Mouse (Mus musculus): ENCODE results near the gene Mfsd6. TPM values are rescaled to one million over a fixed set of nuclear protein-coding genes. Genes with fewer than 3 reads are reported as not detected.
A peak's percentile ranks its signal among the peaks of the same experiment; 100 is the strongest.

Gene Mfsd6
- total RNA-seq, 2 experiments from 2014 or later = 16.2 to 19.3 TPM

DNA sequence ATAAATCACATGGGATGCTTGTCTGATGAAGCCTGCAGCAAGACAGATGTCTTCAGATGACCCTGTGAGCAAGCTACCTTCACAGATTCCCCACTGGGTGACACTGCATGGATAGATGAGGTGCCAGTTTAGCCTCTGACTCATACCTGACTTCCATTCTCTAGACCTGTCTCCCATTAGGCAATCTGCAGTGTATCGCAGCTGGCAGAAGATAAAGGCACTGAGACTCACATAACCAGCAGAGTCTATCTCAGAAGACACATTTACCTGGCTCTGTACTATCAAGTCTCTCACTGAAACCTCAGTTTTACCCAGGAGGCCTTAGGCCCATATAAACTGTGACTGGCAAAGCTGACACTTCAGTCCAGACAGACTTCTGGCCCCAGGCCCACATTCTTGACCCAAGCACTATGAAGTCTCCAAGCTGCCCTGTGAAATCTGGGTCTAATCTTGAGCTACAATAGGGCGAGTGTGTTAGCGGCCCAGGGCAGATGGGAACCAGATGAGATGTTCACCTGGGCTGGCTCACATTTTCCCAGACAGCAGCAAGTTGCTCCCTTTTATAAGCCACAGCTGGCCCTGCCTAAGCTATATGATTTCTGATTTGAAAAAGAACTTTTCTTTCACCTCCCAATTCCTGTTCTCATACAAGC, 74.5 kb downstream of the Mfsd6 start:
- no peak for DNase-seq
- intact Hi-C loops (cut with DNase I) = loop anchor here (5.0 kb wide), 1 partner anchor 75 kb away; the partner anchor contains the start of gene Mfsd6

DNA sequence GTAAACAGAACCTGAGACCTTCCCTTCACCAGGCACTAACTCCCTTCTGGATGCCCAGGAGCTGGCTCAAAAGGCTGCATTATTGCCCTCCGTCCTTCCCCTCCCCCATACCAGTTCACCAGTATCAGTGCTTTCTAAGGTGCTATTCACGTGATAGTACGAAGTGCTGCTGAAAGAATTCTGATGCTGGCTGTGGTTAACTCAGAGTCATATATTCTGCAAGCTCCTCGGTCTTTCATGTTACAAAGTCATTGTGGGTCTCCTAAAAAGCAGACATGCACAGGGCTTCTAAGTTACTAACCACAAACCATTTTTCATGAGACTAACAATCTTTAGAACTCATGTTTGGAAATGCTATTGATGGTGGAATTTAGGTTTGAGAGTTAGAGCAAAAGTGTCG, 77.2 kb downstream of the Mfsd6 start:
- intact Hi-C loops (cut with DNase I) = loop anchor here (5.0 kb wide), 1 partner anchor 77 kb away; the partner anchor contains the start of gene Mfsd6
- DNase-seq = no peak

DNA sequence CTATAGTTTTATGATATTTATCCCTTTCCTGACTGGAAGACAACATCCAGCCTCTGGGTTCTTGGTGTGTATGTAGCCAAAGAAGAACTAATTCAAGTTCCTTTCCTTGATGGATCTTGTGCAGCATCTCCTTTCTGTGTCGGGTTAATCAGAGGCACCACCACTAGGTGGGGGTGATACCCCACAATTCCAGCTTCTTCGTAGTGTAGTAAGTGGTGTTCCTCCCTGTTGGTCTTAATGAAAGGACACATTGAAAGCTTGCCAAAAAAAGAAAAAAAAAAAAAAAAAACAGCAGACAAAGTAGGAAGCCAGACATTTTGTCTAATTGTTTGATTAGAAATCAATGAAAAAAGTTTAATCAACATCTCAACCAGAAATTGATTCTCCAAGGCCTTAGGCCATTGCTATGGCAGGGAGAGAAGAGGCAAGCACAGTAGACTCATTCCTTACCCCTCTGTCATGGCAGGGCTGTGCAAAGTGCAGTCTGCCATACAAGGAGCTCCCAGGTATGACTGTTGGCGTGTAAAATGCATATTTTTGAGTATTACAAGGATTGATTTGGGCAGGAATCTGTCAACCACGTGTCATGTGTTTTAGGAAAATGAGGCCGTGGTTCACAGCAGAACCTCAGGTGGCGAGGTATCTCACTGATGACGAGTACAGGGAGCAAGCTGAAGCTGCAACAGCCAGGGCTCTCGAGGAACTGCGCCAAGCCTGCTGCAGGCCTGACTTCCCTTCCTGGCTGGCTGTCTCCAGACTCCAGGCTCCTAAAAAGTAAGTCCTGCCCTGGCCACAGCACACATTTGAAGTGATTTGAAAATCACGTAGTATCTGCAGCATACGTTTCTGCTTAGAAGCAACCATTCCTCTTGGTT, 78.9 kb downstream of the Mfsd6 start:
- intact Hi-C loops (cut with DNase I) = loop anchor here (1.0 to 5.0 kb wide), 4 partner anchors 100 to 384 kb away; no protein-coding TSS in a partner anchor
- peak; percentile 78 to 83 for DNase-seq

DNA sequence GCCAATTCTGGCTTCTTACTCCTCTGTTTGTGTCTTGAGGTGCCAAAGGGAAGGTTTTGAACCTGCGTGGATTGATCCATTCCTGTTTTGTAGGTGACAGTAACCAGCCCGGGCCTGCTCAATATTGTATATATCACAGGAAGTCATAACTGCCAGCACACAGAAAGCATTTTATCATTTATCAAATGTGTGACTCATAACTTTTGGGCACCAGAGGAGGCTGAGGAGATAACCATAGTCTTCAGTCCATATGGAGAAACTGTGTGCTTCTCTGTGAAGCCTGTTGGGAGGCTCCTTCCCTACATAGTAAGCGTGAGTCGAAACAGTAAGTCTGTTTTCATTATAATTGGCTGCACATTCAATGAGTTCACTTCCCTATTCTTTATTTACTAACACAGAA, 86.5 kb downstream of the Mfsd6 start:
- DNase-seq = no peak
- intact Hi-C loops (cut with DNase I) = no loop called here

DNA sequence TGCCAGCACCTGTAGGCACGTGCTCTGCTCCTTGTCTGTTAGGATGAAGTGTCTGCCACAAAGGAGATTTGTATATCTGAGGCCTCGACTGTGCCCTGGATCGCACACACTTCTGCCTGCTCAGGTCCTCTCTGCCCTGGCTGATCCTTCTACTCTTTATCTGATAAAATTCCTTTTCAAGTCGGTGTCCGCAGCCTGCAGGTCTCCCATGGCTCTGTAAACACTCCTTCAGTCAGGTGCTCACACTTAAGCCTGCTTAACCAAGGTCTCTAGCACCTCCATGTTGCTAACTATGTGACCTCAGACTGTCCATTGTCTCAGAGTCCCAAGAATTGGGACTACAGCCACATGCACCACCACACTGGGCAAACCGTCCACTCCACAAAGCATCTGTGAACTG, 87.0 kb downstream of the Mfsd6 start:
- intact Hi-C loops (cut with DNase I) = no loop called here
- DNase-seq = no peak

DNA sequence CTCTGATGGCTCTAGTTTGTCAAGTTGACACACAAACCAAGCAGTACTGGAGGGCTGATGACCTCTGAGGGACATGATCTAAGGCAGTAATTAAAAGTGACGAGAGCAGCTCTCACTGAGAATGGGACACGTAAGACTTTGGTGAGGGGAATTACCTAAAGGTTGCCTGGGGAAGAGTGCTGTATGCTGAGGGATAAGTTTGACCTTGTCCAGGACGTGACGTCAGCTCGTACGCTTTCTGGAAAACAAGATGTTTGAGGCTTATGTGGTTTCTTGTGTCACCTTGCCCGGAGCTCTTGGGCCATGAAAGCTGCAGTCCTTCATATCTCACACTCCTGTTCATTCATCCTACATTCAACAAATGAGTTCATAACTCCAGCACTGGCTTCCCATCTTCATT, 88.2 kb downstream of the Mfsd6 start:
- no peak for DNase-seq
- intact Hi-C loops (cut with DNase I) = no loop called here

DNA sequence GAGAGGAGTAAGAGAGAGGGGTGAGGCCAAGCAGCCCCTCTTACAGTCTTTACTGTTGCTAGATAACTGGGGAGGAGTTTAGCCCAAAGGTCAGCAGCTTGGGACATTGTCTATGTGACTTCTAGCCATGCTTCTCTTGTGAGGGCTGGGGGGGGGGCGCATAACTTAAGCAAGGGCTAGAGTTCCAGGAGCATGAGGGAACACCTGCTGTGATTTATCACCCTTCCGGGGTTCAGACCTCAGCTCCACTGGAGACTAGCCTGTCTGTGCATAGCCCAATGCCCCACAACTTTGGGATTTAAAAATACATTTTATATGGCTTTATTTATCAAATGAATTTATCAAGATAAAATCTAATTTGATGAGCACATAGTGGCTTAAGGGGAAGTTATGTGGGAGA, 89.2 kb downstream of the Mfsd6 start:
- intact Hi-C loops (cut with DNase I) = no loop called here
- no peak for DNase-seq

DNA sequence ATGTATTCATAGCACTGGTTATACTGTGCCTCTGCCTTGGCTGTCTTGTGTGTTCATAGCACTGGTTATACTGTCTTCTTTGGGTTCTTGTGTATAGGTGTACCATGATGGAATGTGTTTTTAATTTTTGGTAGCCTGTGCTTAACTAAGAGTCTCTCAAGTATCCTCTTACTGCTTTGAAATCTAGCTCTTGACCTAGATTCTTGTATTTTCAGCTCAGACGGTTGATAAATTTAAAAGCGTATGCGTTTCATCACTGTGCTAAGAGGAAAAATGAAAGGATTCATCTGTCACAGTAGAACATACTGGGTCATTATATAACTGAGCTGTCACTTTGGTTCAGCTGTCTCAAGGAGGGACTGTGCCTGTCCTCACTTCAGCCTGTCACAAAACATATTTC, 91.3 kb downstream of the Mfsd6 start:
- no peak for DNase-seq
- intact Hi-C loops (cut with DNase I) = no loop called here

DNA sequence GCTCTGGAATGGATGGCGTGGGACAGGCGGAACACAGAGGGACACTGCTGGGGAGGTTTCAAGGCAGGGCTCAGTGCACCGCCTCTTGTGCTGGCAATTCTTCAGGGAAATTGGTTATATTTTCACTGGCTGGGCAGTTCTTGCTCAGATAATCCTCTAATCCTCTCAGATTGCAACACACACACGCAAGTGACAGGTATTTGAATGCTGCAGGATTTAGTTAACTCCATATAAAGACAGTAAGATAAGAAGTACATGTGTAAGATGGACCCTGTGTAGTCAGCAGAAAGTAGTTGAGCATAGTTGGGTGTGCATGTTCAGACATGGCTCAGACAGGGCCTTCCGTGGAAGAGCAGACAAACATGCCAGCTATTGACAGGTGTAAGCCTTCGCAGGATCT, 93.0 kb downstream of the Mfsd6 start:
- intact Hi-C loops (cut with DNase I) = no loop called here
- no peak for DNase-seq

DNA sequence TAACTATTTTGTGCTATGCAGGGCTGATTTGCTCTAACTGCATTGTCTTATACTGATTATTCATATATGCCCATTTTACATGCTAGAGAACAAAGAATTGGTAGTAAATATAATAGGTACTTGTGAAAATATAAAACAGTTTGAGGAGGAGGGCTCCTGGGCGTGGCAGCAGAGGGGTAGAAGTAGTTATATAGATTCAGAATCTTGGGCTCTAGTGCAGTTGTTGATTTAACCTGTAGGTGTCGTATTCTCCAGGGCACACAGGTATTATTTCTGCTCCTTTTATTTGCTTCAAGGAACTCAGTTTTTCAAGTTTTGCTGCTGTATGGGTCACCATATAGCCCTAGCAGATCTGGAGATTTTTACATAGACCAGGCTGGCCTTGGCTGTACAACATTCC, 95.7 kb downstream of the Mfsd6 start:
- DNase-seq = no peak
- intact Hi-C loops (cut with DNase I) = loop anchor here (2.0 kb wide), 3 partner anchors 129 to 485 kb away; no protein-coding TSS in a partner anchor

DNA sequence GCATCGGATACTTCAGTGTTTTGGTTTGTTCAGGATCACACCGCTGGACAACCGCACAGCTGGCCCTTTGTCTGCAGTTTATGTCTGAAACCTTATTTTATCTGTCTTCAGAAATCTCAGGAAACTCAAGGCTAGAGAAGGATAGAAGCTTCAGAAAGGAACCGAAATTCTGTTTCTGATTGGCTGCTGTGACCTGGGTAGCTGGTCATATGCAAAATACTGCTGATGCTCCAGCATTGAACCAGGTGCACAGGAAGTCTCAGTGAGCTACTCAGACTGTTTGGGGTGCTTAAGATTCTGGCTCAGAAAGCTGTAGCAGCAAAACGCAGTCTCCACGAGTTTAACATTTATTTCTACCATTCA, 96.3 kb downstream of the Mfsd6 start:
- intact Hi-C loops (cut with DNase I) = loop anchor here (2.0 kb wide), 3 partner anchors 128 to 484 kb away; no protein-coding TSS in a partner anchor
- peak in 1 of 2 experiments; percentile 15 for DNase-seq

DNA sequence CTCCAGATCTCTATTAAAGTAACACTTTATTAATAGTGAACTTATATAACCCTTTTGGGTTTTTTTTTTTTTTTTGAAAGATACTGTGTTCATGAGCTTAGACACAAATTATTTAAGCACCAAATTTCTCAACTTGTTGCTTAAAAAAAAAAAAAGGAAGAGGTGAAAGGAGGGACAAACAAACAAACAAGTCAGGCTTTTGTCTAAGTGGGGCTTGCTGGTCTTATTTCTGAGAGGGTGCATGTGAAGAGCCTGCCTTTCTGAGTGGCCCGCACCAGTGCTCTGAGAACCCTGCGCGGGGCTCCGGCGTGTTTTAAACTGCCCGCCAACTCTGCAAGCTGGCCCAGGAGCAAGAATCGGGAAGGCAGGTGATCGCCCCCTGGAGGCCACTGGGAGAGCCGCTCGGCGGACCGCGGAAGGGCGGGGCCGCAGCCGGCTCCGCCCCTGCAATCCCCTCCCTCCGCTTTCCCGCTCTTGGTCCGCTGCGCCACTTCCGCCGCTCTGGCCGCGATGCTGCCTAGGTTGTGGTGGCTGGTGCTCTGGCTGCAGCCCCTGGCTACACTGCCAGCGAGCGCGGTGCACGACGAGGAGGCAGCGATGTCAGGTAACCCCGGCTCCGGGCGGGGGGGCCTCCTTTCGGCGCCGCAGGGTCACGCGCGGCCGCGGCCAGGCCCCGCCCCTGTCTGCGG, 96.9 kb downstream of the Mfsd6 start, which contains the start of gene Nemp2:
Nemp2 (plus strand) TSS at position 456 of the 689 bp plus-strand sequence.
- peak; percentile 95 to 96 for DNase-seq
- intact Hi-C loops (cut with DNase I) = loop anchor here (2.0 kb wide), 3 partner anchors 128 to 484 kb away; no protein-coding TSS in a partner anchor

DNA sequence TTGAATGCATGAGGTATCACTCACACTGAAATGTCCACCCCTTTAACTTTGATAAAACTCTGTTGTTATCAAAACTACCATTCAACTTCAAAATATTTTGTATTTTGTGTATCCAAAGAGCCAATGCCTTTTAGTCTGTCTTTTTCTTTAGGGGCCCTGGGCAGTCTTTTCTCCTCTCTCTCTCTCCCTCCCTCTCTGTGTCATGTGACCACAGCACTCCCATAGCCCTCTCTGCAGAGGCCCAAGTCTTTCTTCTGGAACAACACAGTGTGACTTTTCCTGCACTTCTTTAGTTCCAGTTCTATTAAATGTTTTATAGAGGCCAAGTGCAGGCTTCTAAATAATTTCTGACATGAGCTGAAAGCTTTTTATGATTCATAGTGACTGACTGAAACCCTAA, 106.8 kb downstream of the Mfsd6 start:
- intact Hi-C loops (cut with DNase I) = no loop called here
- no peak for DNase-seq

DNA sequence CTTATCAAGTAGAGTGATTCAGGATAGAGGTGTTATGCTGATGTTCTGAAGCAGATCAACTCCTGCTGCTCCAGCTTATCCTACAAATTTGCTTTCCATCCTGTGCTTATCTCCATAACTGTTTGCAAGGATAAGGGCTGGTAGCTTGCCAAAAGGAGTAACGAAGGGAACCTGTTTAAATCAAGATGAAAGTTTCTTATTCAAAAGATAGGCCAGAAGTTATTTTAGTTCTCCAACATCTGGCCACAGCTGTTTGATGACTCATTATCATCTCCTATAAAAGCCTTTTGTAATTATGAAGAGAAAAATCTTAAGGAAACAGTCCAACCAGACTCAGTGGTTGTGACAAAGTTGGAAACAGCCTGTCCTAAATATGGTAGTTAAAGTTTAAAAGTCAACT, 109.0 kb downstream of the Mfsd6 start:
- intact Hi-C loops (cut with DNase I) = no loop called here
- DNase-seq = peak in 1 of 2 experiments; percentile 9

DNA sequence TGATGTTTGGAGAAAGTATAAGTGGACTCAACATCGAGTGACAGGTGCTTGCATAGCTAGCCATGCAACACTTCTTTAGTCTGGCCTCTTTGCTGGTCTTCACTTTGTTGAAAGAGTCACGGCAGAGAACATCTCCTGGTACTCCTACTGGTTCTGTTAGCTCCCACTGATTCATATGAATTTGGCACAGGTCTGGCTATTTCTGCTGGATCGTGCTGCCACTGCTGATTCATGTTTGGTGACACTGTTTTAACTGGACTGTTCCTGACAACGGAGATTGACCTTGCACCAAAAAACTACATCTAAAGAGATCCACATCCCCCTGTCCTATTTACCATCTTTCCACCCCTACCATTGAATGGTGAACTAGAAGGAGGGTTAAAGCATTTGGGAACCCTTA, 118.8 kb downstream of the Mfsd6 start:
- intact Hi-C loops (cut with DNase I) = no loop called here
- DNase-seq = no peak

DNA sequence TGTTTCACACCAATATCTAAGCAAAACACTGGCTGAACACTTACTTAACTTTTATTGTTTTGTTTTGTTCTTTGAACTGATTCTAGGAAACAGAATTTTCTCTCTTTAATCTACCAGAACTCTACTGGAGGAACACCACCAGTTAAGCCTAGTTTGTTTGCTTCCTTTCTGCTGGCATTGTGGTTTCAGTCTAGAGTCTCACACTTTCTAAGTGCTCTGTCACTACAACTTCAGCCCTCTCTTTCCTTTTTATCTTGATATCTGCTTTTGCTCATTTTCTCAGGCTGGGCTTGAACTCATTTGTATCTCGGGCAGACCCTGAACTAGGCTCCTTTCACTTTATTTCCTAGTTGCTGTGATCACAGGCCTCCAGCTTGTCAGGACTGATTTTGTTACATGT, 119.6 kb downstream of the Mfsd6 start:
- intact Hi-C loops (cut with DNase I) = no loop called here

More for the DNA sequence above, 119.6 kb downstream of the Mfsd6 start:
- no peak for DNase-seq

Other genes starting within 250 kb of the Mfsd6 start
- gene Nab1, start 226.8 kb downstream of the Mfsd6 start, total RNA-seq (2021) = 10 to 100 TPM; 24.8 to 25.7 TPM
- gene Nemp2, start 96.8 kb downstream of the Mfsd6 start, total RNA-seq (2021) = 1 to 10 TPM; 1.6 to 2.1 TPM
- gene Inpp1, start 90.2 kb upstream of the Mfsd6 start, total RNA-seq (2021) = 10 to 100 TPM; 19.3 to 20.0 TPM
- gene Hibch, start 117.5 kb upstream of the Mfsd6 start, total RNA-seq (2021) = 10 to 100 TPM; 69.5 to 74.9 TPM

All from heart, postnatal 14 days (tissue).